Comparison of ENCODE assay signal across 27 mouse cellular contexts in the genomic region with DNA sequence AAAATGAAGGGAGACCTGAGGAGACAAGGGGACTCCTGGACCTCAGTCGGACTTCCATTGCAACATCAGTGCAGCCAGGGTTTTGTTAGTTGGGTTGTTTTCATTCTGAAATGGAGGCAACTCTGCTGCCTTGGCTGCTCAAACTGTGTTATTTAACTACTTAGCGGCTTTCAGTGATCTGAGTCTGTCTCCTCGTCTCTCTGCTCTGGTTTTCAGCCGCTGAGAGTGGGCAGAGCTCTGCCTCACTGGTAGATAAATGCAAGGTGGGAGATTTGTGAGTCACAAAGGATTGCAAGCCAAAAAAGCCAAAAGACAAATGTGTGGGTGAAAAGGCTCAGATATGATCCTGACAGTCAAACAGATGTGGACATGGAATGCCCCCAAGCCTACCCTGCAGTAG.
DNase-seq lines count a peak whose midpoint lies in the region; ATAC-seq and TF ChIP-seq lines count a peak whose summit lies in the region.
"Had no signal": no experiment of that assay in that cellular context is flagged by ENCODE, and none has a peak within 500 bp of the region (broad histone marks: within the 10 kb centered on the region; RNA-seq: fewer than 3 reads in every experiment).

No protein-coding gene starts in this region.

- no peak overlapping the region for H3K4me3 ChIP-seq in lung, postnatal 0 days (ENCODE audit: low read depth, low read length)
- no peak overlapping the region for H3K4me3 ChIP-seq in cortical plate, adult 2 months (ENCODE audit: insufficient read depth, low read length)
- H3K4me3 ChIP-seq: embryonic facial prominence, embryonic 15.5 days; forebrain, embryonic 12.5 days; gastrocnemius, adult 2 months; heart, adult 2 months; heart, embryonic 13.5 days had no signal

- H3K27me3 ChIP-seq in lung, postnatal 0 days (replicated peaks; ENCODE audit: insufficient read depth, low read length) = no peaks in the 10 kb centered on the region
- H3K27me3 ChIP-seq: embryonic facial prominence, embryonic 15.5 days; forebrain, embryonic 12.5 days; heart, embryonic 13.5 days had no signal

- TF ChIP-seq POLR2A in cortical plate, adult 2 months (IDR thresholded peaks at IDR 0.05; ENCODE audit: extremely low read depth, insufficient read depth, low read length) = no peak

- no peaks in the 10 kb centered on the region for H3K4me1 ChIP-seq in lung, postnatal 0 days (ENCODE audit: insufficient read depth, low read depth, low read length)
- H3K4me1 ChIP-seq in cortical plate, adult 2 months (ENCODE audit: control insufficient read depth, insufficient read depth, low read length) = peaks cover 2% of the 10 kb centered on the region; the same call in 1 of the 2 replicates
- H3K4me1 ChIP-seq: forebrain, embryonic 12.5 days had no signal

- no peak overlapping the region for H3K27ac ChIP-seq in lung, postnatal 0 days (ENCODE audit: low read length)
- peak overlapping the region; percentile 48; the same call in 1 of the 2 replicates for H3K27ac ChIP-seq in cortical plate, adult 2 months (ENCODE audit: insufficient read depth, low read length)
- H3K27ac ChIP-seq: embryonic facial prominence, embryonic 15.5 days; forebrain, embryonic 12.5 days; gastrocnemius, adult 2 months; heart, adult 2 months; heart, embryonic 13.5 days; hindbrain, embryonic 14.5 days had no signal

- 65% methylated on average over 4 of the region's 4 CpGs for WGBS in lung, postnatal 0 days

- H3K4me2 ChIP-seq in lung, postnatal 0 days (replicated peaks; ENCODE audit: low read depth, low read length) = no peak overlapping the region
- H3K4me2 ChIP-seq: embryonic facial prominence, embryonic 15.5 days; forebrain, embryonic 12.5 days; heart, embryonic 13.5 days; hindbrain, embryonic 14.5 days had no signal

- no peaks in the 10 kb centered on the region for H3K36me3 ChIP-seq in lung, postnatal 0 days (ENCODE audit: insufficient read depth, low read length)
- H3K36me3 ChIP-seq: embryonic facial prominence, embryonic 15.5 days; forebrain, embryonic 12.5 days; heart, embryonic 13.5 days had no signal

- no peak for TF ChIP-seq CTCF in lung, postnatal 0 days (IDR thresholded peaks at IDR 0.05)
- no peak for TF ChIP-seq CTCF in cortical plate, adult 2 months (IDR thresholded peaks at IDR 0.05; ENCODE audit: extremely low read depth, insufficient read depth, low read length)

- no peak for TF ChIP-seq EP300 in lung, postnatal 0 days (IDR thresholded peaks at IDR 0.05)

- no peak for ATAC-seq in lung, postnatal 0 days
- ATAC-seq: forebrain, postnatal 0 days; intestine, postnatal 0 days had no signal

- H3K9me3 ChIP-seq in lung, postnatal 0 days (ENCODE audit: low read length) = no peaks in the 10 kb centered on the region
- H3K9me3 ChIP-seq: embryonic facial prominence, embryonic 15.5 days; forebrain, embryonic 12.5 days; heart, embryonic 13.5 days had no signal

- no peak overlapping the region for H3K9ac ChIP-seq in lung, postnatal 0 days (replicated peaks; ENCODE audit: low read depth)
- H3K9ac ChIP-seq: embryonic facial prominence, embryonic 15.5 days; forebrain, embryonic 12.5 days; forebrain, postnatal 0 days; heart, embryonic 13.5 days; hindbrain, embryonic 14.5 days had no signal

- DNase-seq in layer of hippocampus, adult 9-11 months = peak; percentile 51
- DNase-seq in layer of hippocampus, postnatal 14 days (ENCODE audit: low spot score in 2 of 2) = no peak
- DNase-seq in lung, postnatal 14 days = peak; percentile 24
- DNase-seq in lung, postnatal 0 days (ENCODE audit: low spot score) = no peak
- DNase-seq in brain, adult 2 months (ENCODE audit: low read depth, low spot score) = peak; percentile 78
- DNase-seq in kidney, postnatal 10 days = no peak
- DNase-seq: adrenal gland, postnatal 25 days; B cell, adult 2 months; cerebellum, adult 18-20 months; cerebellum, postnatal 10 days; forebrain, postnatal 0 days; gastrocnemius, adult 2 months; gastrocnemius, postnatal 36 days; heart, adult 2 months; heart, postnatal 10 days; kidney, adult 9 months; kidney, postnatal 14 days; layer of hippocampus, postnatal 36 days; liver; midbrain, embryonic 14.5 days; thymus, postnatal 4 days had no signal

Comparison
In these comparisons a context has a peak if more than half of its experiments do, and no peak if none do; other contexts are left out.
1. DNase-seq: peak in layer of hippocampus, adult 9-11 months (single experiment), lung, postnatal 14 days (single experiment) and brain, adult 2 months (single experiment); none in layer of hippocampus, postnatal 14 days (0 of 2), lung, postnatal 0 days (single experiment) and kidney, postnatal 10 days (single experiment).